Mouse (Mus musculus) embryonic fibroblast, embryonic 13.5 days (primary cell): ENCODE measurements around the gene Sympk.

Source experiments
- CTCF ChIP-seq: IDR thresholded peaks from 2 replicates; pipeline ENCODE4 v1.5.1; 2011; ENCODE audit warnings: mild to moderate bottlenecking, control low read depth, low read length, moderate library complexity, borderline replicate concordance; ENCODE audit not compliant: insufficient read depth
- POLR2A ChIP-seq: IDR thresholded peaks from 2 replicates; pipeline ENCODE4 v1.6.1; 2011; ENCODE audit warnings: low read depth, mild to moderate bottlenecking, control low read depth, low read length, moderate library complexity

DNA sequence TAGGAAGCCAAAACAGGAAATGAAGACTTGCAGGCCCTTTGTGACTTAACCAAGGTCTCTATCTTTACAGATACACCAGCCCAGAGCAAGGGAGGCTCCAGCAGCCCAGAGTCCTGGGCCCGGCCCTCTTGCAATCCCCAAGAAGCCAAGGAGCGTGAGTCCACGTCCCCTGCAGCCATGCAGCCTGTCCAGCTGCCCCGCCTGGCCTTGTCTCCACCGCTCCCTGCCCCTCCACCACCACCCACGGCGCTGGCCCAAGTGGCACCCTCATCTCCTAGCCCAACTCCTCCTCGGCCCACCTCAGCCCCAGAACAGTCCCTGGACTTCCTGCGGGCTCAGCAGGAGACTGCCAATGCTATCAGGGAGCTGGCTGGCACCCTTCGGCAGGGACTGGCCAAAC is 23.8 kb upstream of the Sympk start:
- TF ChIP-seq CTCF (no peak), POLR2A (no peak)
